Mouse (Mus musculus) liver, embryonic 14.5 days (tissue): ENCODE measurements around the gene Dmd. TPM values are rescaled to one million over a fixed set of nuclear protein-coding genes. Genes with fewer than 3 reads are reported as not detected.

Source experiments
- ATAC-seq: fragments of 200-750 bp; cut with Nextera tagmentation; 2 replicates; pipeline ENCODE4 v1.8.0; 2017; ENCODE audit warnings: moderate number of reproducible peaks, mild to moderate bottlenecking, moderate library complexity; ENCODE audit not compliant: insufficient read depth
- DNase-seq, 3 experiments: peaks; one replicate each; pipeline ENCODE4 v3.0.0-alpha.2; 2012 to 2013; ENCODE audit warnings: low read depth in 3 of 3, low spot score in 3 of 3
- H3K27ac ChIP-seq: fragments of 300-500 bp; sonication (generic); 2 replicates; pipeline ENCODE4 v1.5.1; 2014; ENCODE audit warnings: moderate library complexity, mild to moderate bottlenecking, control low read depth, inconsistent platforms
- H3K27me3 ChIP-seq: fragments of 300-500 bp; sonication (generic); 2 replicates; pipeline ENCODE4 v1.6.1; 2014; ENCODE audit warnings: mild to moderate bottlenecking, low read length, moderate library complexity; ENCODE audit not compliant: control insufficient read depth, insufficient read depth
- H3K36me3 ChIP-seq: fragments of 300-500 bp; sonication (generic); replicated peaks from 2 replicates; pipeline ENCODE4 v1.6.1; 2014; ENCODE audit warnings: low read depth; ENCODE audit not compliant: control insufficient read depth, insufficient read depth
- H3K4me1 ChIP-seq, 2 experiments: fragments of 200-500 bp in 1 of 2; fragments of 300-500 bp in 1 of 2; sonication (generic) in 1 of 2; replicated peaks; 2 replicates each; pipeline ENCODE4 v1.6.1; 2012 to 2014; ENCODE audit warnings: antibody characterized with exemption in 1 of 2, inconsistent platforms in 1 of 2, low read length in 1 of 2; ENCODE audit not compliant: control insufficient read depth in 2 of 2, insufficient read depth in 2 of 2
- H3K4me2 ChIP-seq: fragments of 300-500 bp; sonication (generic); 2 replicates; pipeline ENCODE4 v1.6.1; 2014; ENCODE audit warnings: low read depth, mild to moderate bottlenecking, control low read depth, moderate library complexity
- H3K4me3 ChIP-seq, 2 experiments: fragments of 200-500 bp in 1 of 2; fragments of 300-500 bp in 1 of 2; sonication (generic) in 1 of 2; 2 replicates each; pipeline ENCODE4 v1.5.1; 2012 to 2014; ENCODE audit warnings: low read depth in 2 of 2, low read length in 2 of 2, mild to moderate bottlenecking in 2 of 2, control low read depth in 1 of 2, inconsistent platforms in 1 of 2, moderate library complexity in 1 of 2; ENCODE audit not compliant: insufficient read depth in 1 of 2
- H3K9ac ChIP-seq: fragments of 300-500 bp; sonication (generic); replicated peaks from 2 replicates; pipeline ENCODE4 v1.6.1; 2014; ENCODE audit warnings: mild to moderate bottlenecking, control low read depth, moderate library complexity
- H3K9me3 ChIP-seq: fragments of 300-500 bp; sonication (generic); 2 replicates; pipeline ENCODE4 v1.6.1; 2016; ENCODE audit warnings: low read length, mixed read lengths; ENCODE audit not compliant: control insufficient read depth
- CTCF ChIP-seq: IDR thresholded peaks from 2 replicates; pipeline ENCODE4 v1.5.1; 2016; ENCODE audit warnings: antibody characterized with exemption, low read depth, control low read depth
- EP300 ChIP-seq: IDR thresholded peaks from 2 replicates; pipeline ENCODE4 v1.6.1; 2016; ENCODE audit warnings: antibody characterized with exemption, low read depth
- WGBS: fragments of 180-500 bp; shearing (Covaris S2); extraction: QIAGEN DNeasy Blood & Tissue Kit; methylation state at CpG from one replicate; pipeline ENCODE4 v1.1.7; 2014; ENCODE audit not compliant: insufficient replicate concordance; 5-methylcytosine and 5-hydroxymethylcytosine counted together
- polyA plus RNA-seq, 2 experiments: library from polyadenylated mRNA; depleted of rRNA in 1 of 2; stranded (reverse) in 1 of 2; unstranded in 1 of 2; fragments of >200 nt; fragmentation: Nextera tagmentation in 1 of 2; extraction: Ambion mirVana in 1 of 2; gene quantifications; 2 replicates each; pipeline versions ENCODE4 v1.2.1 to v1.2.3; 2012 to 2014

Gene Dmd
- polyA plus RNA-seq, 2 experiments: 3.7 to 6.1 TPM

GRCm38 (mm10) chrX:85048141-85049110 is 2099.8 kb downstream of the Dmd start:
- Histone ChIP-seq H3K36me3 (no peaks in the 10 kb centered on the region), H3K27ac (no peak overlapping the region), H3K4me2 (peak overlapping the region; percentile 63), H3K4me1 (no peaks in the 10 kb centered on the region), H3K4me3 (peak overlapping the region; percentile 53 to 72), H3K9me3 (no peaks in the 10 kb centered on the region), H3K27me3 (no peaks in the 10 kb centered on the region), H3K9ac (peak overlapping the region; percentile 23; the same call in 1 of the 2 replicates)
- DNase-seq (peak; percentile 0 to 14 (median 6)), ATAC-seq (peak; percentile 90)
- no peak for TF ChIP-seq CTCF
- TF ChIP-seq EP300: no peak
- WGBS: 11% methylated on average over 46 of the region's 47 CpGs

- no peaks in the 10 kb centered on the region for H3K27me3 ChIP-seq
- 0 out of 4 replicates have a peak overlapping the region, but pooled peaks of 1 of the 2 experiments have one; percentile 13 for H3K4me3 ChIP-seq
- peak overlapping the region; percentile 63; the same call in 1 of the 2 replicates for H3K4me2 ChIP-seq
- no peaks in the 10 kb centered on the region for H3K36me3 ChIP-seq
- H3K9me3 ChIP-seq: no peaks in the 10 kb centered on the region
- no peak overlapping the region for H3K27ac ChIP-seq
- 51% methylated on average over 3 of the region's 3 CpGs for WGBS
- no peak for TF ChIP-seq EP300
- no peak for TF ChIP-seq CTCF
- H3K4me1 ChIP-seq: no peaks in the 10 kb centered on the region
- H3K9ac ChIP-seq: no peak overlapping the region
- ATAC-seq (no peak), DNase-seq (no peak)
These were observed 2100.9 kb downstream of the Dmd start for GRCm38 (mm10) chrX:85049593-85049992.

GRCm38 (mm10) chrX:85073602-85074001 is 2124.9 kb downstream of the Dmd start:
- peak; percentile 75; the same call in 1 of the 2 replicates for ATAC-seq

GRCm38 (mm10) chrX:85076845-85077244 is 2128.2 kb downstream of the Dmd start:
- Histone ChIP-seq H3K9ac (no peak overlapping the region), H3K36me3 (no peaks in the 10 kb centered on the region), H3K4me3 (no peak overlapping the region), H3K9me3 (no peaks in the 10 kb centered on the region), H3K27me3 (no peaks in the 10 kb centered on the region), H3K27ac (no peak overlapping the region), H3K4me1 (peaks cover 0 to 4% of the 10 kb centered on the region in 2 experiments; a peak in 2 of 4 replicates), H3K4me2 (no peak overlapping the region)
- ATAC-seq (no peak), DNase-seq (no peak)
- WGBS: 36% methylated on average over 1 of the region's 1 CpGs
- TF ChIP-seq EP300 (no peak), CTCF (no peak)

More at GRCm38 (mm10) chrX:85073602-85074001, 2124.9 kb downstream of the Dmd start:
- H3K4me1 ChIP-seq: peaks cover 0 to 4% of the 10 kb centered on the region in 2 experiments; a peak in 2 of 4 replicates
- H3K27ac ChIP-seq: no peak overlapping the region
- H3K9me3 ChIP-seq: no peaks in the 10 kb centered on the region
- no peaks in the 10 kb centered on the region for H3K36me3 ChIP-seq
- no peak overlapping the region for H3K9ac ChIP-seq
- H3K4me2 ChIP-seq: peak overlapping the region; percentile 11; the same call in 1 of the 2 replicates
- TF ChIP-seq EP300 (peak; percentile 54), CTCF (no peak)
- no peaks in the 10 kb centered on the region for H3K27me3 ChIP-seq
- WGBS: 18% methylated on average over 4 of the region's 4 CpGs
- DNase-seq: peak; percentile 7 to 14 (median 12)
- H3K4me3 ChIP-seq: no peak overlapping the region

- ATAC-seq: no peak
- no peak for DNase-seq
- Histone ChIP-seq H3K36me3 (no peaks in the 10 kb centered on the region), H3K4me1 (peaks cover 0 to 4% of the 10 kb centered on the region in 2 experiments; a peak in 2 of 4 replicates), H3K4me2 (no peak overlapping the region), H3K4me3 (no peak overlapping the region), H3K9ac (no peak overlapping the region), H3K27me3 (no peaks in the 10 kb centered on the region), H3K27ac (no peak overlapping the region), H3K9me3 (no peaks in the 10 kb centered on the region)
- TF ChIP-seq CTCF (no peak), EP300 (no peak)
- WGBS: 41% methylated on average over 1 of the region's 1 CpGs
These were observed 2128.9 kb downstream of the Dmd start for GRCm38 (mm10) chrX:85077605-85078004.
